Mouse (Mus musculus) CH12.LX (cell line): ENCODE measurements around the gene Plxdc2. TPM values are rescaled to one million over a fixed set of nuclear protein-coding genes. Genes with fewer than 3 reads are reported as not detected.

Source experiments
- DNase-seq: peaks from one replicate; pipeline ENCODE4 v3.0.0-alpha.2; 2013; ENCODE audit errors: extremely low read depth
- H3K27ac ChIP-seq: 2 replicates; pipeline ENCODE4 v1.5.1; 2012; ENCODE audit warnings: low read depth, mild to moderate bottlenecking, control low read depth, moderate library complexity; ENCODE audit not compliant: insufficient read depth
- H3K27me3 ChIP-seq: replicated peaks from 2 replicates; pipeline ENCODE3; 2012; ENCODE audit warnings: inconsistent platforms
- H3K36me3 ChIP-seq, 2 experiments: replicated peaks in 1 of 2; 2 replicates each; pipeline versions ENCODE3 to v1.6.1; 2012; ENCODE audit warnings: inconsistent platforms in 1 of 2, low read length in 1 of 2, mild to moderate bottlenecking in 1 of 2, mixed read lengths in 1 of 2, moderate library complexity in 1 of 2; ENCODE audit not compliant: control insufficient read depth in 1 of 2, insufficient read depth in 1 of 2
- H3K4me1 ChIP-seq, 2 experiments: 2 replicates each; pipeline ENCODE4 v1.6.1; 2012; ENCODE audit warnings: inconsistent platforms in 1 of 2, moderate library complexity in 1 of 2; ENCODE audit not compliant: insufficient read depth in 2 of 2, control insufficient read depth in 1 of 2
- H3K4me2 ChIP-seq: 2 replicates; pipeline ENCODE4 v1.6.1; 2012; ENCODE audit warnings: low read depth, mild to moderate bottlenecking, control low read depth; ENCODE audit not compliant: poor library complexity, insufficient read depth, severe bottlenecking
- H3K4me3 ChIP-seq, 3 experiments: fragments of 150-350 bp in 1 of 3; sonication (generic) in 1 of 3; replicated peaks in 1 of 3; 2 replicates each; pipeline versions ENCODE3 to v1.5.1; 2011 to 2012; ENCODE audit warnings: low read depth in 2 of 3, low read length in 2 of 3, mild to moderate bottlenecking in 2 of 3, moderate library complexity in 2 of 3, control low read depth in 1 of 3, improper control_type of control experiment in 1 of 3, inconsistent platforms in 1 of 3, mixed read lengths in 1 of 3; ENCODE audit not compliant: poor library complexity in 1 of 3
- H3K79me2 ChIP-seq: replicated peaks from 2 replicates; pipeline ENCODE4 v1.6.1; 2012; ENCODE audit warnings: mild to moderate bottlenecking, moderate library complexity; ENCODE audit not compliant: control insufficient read depth, poor library complexity, insufficient read depth, severe bottlenecking; ENCODE audit errors: extremely low read depth
- H3K9ac ChIP-seq: 2 replicates; pipeline ENCODE4 v1.6.1; 2012; ENCODE audit warnings: low read depth, mild to moderate bottlenecking, control low read depth, moderate library complexity; ENCODE audit not compliant: insufficient read depth
- H3K9me3 ChIP-seq: replicated peaks from 2 replicates; pipeline ENCODE3; 2012; ENCODE audit warnings: low read length, inconsistent platforms, mixed read lengths
- BHLHE40 ChIP-seq: IDR thresholded peaks from 2 replicates; pipeline ENCODE4 v1.6.1; 2011; ENCODE audit warnings: mild to moderate bottlenecking, low read depth, low read length, improper control_type of control experiment
- CHD1 ChIP-seq: IDR thresholded peaks from 2 replicates; pipeline ENCODE4 v1.6.1; 2012; ENCODE audit warnings: low read depth, low read length, improper control_type of control experiment, inconsistent platforms
- ELF1 ChIP-seq: IDR thresholded peaks from 2 replicates; pipeline ENCODE4 v1.6.1; 2014; ENCODE audit warnings: low read depth, mild to moderate bottlenecking, inconsistent platforms, low read length, improper control_type of control experiment
- EP300 ChIP-seq: IDR thresholded peaks from 2 replicates; pipeline ENCODE4 v1.6.1; 2011; ENCODE audit warnings: low read length, improper control_type of control experiment
- ETS1 ChIP-seq: conservative IDR thresholded peaks from 2 replicates; pipeline ENCODE4 v1.6.1; 2012; ENCODE audit warnings: low read depth, mild to moderate bottlenecking, inconsistent platforms, low read length, improper control_type of control experiment, moderate library complexity
- GABPA ChIP-seq: IDR thresholded peaks from 2 replicates; pipeline ENCODE4 v1.6.1; 2012; ENCODE audit warnings: low read depth, low read length, improper control_type of control experiment, inconsistent platforms; ENCODE audit not compliant: insufficient replicate concordance
- IRF4 ChIP-seq: IDR thresholded peaks from 2 replicates; pipeline ENCODE4 v1.6.1; 2014; ENCODE audit warnings: low read depth, mild to moderate bottlenecking, inconsistent platforms, low read length, improper control_type of control experiment
- JUN ChIP-seq: IDR thresholded peaks from 2 replicates; pipeline ENCODE4 v1.6.1; 2011; ENCODE audit warnings: low read depth, mild to moderate bottlenecking, low read length, improper control_type of control experiment, moderate library complexity; ENCODE audit not compliant: insufficient read depth
- JUND ChIP-seq: conservative IDR thresholded peaks from 2 replicates; pipeline ENCODE4 v1.6.1; 2011; ENCODE audit warnings: low read depth, low read length, improper control_type of control experiment
- KAT2A ChIP-seq: IDR thresholded peaks from 2 replicates; pipeline ENCODE4 v1.6.1; 2012; ENCODE audit warnings: low read length, improper control_type of control experiment, inconsistent platforms; ENCODE audit not compliant: insufficient replicate concordance
- MAX ChIP-seq: IDR thresholded peaks from 2 replicates; pipeline ENCODE4 v1.6.1; 2011; ENCODE audit warnings: low read length, improper control_type of control experiment
- MAZ ChIP-seq: IDR thresholded peaks from 2 replicates; pipeline ENCODE4 v1.6.1; 2012; ENCODE audit warnings: low read depth, mild to moderate bottlenecking, inconsistent platforms, low read length, improper control_type of control experiment, moderate library complexity
- MEF2A ChIP-seq: IDR thresholded peaks from 2 replicates; pipeline ENCODE4 v1.6.1; 2014; ENCODE audit warnings: low read depth, mild to moderate bottlenecking, inconsistent platforms, low read length, improper control_type of control experiment, borderline replicate concordance
- NELFE ChIP-seq: IDR thresholded peaks from 2 replicates; pipeline ENCODE4 v1.6.1; 2011; ENCODE audit warnings: low read depth, low read length, improper control_type of control experiment
- PAX5 ChIP-seq: IDR thresholded peaks from 2 replicates; pipeline ENCODE4 v1.6.1; 2012; ENCODE audit warnings: low read length, inconsistent platforms, mixed read lengths
- POLR2A ChIP-seq: IDR thresholded peaks from 2 replicates; pipeline ENCODE4 v1.6.1; 2011; ENCODE audit warnings: low read depth, mild to moderate bottlenecking, improper control_type of control experiment, low read length
- POLR2AphosphoS2 ChIP-seq: IDR thresholded peaks from 2 replicates; pipeline ENCODE4 v1.6.1; 2011; ENCODE audit warnings: low read depth, low read length, improper control_type of control experiment
- TCF12 ChIP-seq: IDR thresholded peaks from 2 replicates; pipeline ENCODE4 v1.6.1; 2014; ENCODE audit warnings: low read depth, mild to moderate bottlenecking, inconsistent platforms, low read length, improper control_type of control experiment
- UBTF ChIP-seq: IDR thresholded peaks from 2 replicates; pipeline ENCODE4 v1.6.1; 2012; ENCODE audit warnings: low read depth, mild to moderate bottlenecking, inconsistent platforms, low read length, improper control_type of control experiment, moderate library complexity
- ZC3H11A ChIP-seq: IDR thresholded peaks from 2 replicates; pipeline ENCODE4 v1.6.1; 2012; ENCODE audit warnings: low read depth, mild to moderate bottlenecking, inconsistent platforms, low read length, improper control_type of control experiment
- ZMIZ1 ChIP-seq: IDR thresholded peaks from 2 replicates; pipeline ENCODE4 v1.6.1; 2012; ENCODE audit warnings: low read depth, mild to moderate bottlenecking, inconsistent platforms, low read length, improper control_type of control experiment
- ZNF384 ChIP-seq: IDR thresholded peaks from 2 replicates; pipeline ENCODE4 v1.6.1; 2012; ENCODE audit warnings: low read depth, low read length, improper control_type of control experiment, inconsistent platforms
- dilution Hi-C: fragments of 300-500 bp; cut with MboI; formaldehyde crosslinking; loops from 2 replicates; pipeline ENCODE4 v1.14.3; 2020; ENCODE audit warnings: low sequenced_read_pairs; ENCODE audit not compliant: extremely low pct_unique_long_range_greater_than_20kb, extremely low pct_ligation_motif_present
- in situ Hi-C: fragments of 300-500 bp; cut with MboI; formaldehyde crosslinking; loops from 3 replicates; pipeline ENCODE4 v1.14.3; 2019; ENCODE audit warnings: low sequenced_read_pairs, low pct_ligation_motif_present, low pct_unique_long_range_greater_than_20kb, mixed read lengths
- polyA plus RNA-seq: library from polyadenylated mRNA; unstranded; fragments of >175 nt; gene quantifications from 2 replicates; pipeline ENCODE4 v1.2.1, GENCODE M21; 2012; ENCODE audit warnings: low read depth; ENCODE audit not compliant: insufficient read length
- total RNA-seq, 2 experiments: library from RNA; depleted of rRNA; stranded (reverse); fragments of 300-350 nt in 1 of 2; fragments of >200 nt in 1 of 2; gene quantifications; 2 replicates each; pipeline ENCODE4 v1.2.3; 2012 to 2014

Plxdc2 gene
- total and polyA plus RNA-seq, 3 experiments = not detected

DNA sequence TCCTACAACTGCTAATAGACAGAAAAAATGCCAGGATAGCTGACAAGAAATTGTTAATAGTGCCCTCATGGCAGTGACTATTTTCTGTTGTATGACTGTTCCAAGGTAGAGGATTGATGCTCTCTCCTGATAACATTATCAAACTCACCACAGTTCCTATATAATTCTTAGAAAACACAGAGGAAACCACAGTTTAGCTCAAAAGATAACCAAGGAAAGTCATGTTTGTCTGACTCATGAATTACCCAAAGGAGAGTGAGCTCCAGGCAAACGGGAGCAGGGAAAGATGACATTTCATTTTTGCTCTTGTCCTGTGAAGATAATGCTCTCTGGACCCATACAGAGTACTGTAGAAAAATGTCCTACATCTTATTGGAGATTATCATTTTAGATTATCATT, 8.6 kb downstream of the Plxdc2 start:
- TF ChIP-seq PAX5 (no peak), TCF12 (no peak), ZMIZ1 (no peak), ZNF384 (no peak), KAT2A (no peak), IRF4 (no peak), POLR2A (no peak), MAZ (no peak), UBTF (no peak), ZC3H11A (no peak), NELFE (no peak), MAX (no peak), BHLHE40 (no peak), MEF2A (no peak), ELF1 (no peak), ETS1 (no peak), POLR2AphosphoS2 (no peak), EP300 (no peak), CHD1 (no peak), JUN (no peak)
- Histone ChIP-seq H3K9me3 (no peaks in the 10 kb centered on the region), H3K4me2 (no peak overlapping the region), H3K36me3 (no peaks in the 10 kb centered on the region), H3K27ac (no peak overlapping the region), H3K4me1 (peaks cover 0 to 8% of the 10 kb centered on the region in 2 experiments; a peak in 2 of 4 replicates), H3K79me2 (no peaks in the 10 kb centered on the region), H3K4me3 (no peak overlapping the region), H3K27me3 (no peaks in the 10 kb centered on the region), H3K9ac (no peak overlapping the region)
- no peak for DNase-seq
- in situ Hi-C loops = no loop called here
- dilution Hi-C loops = no loop called here

DNA sequence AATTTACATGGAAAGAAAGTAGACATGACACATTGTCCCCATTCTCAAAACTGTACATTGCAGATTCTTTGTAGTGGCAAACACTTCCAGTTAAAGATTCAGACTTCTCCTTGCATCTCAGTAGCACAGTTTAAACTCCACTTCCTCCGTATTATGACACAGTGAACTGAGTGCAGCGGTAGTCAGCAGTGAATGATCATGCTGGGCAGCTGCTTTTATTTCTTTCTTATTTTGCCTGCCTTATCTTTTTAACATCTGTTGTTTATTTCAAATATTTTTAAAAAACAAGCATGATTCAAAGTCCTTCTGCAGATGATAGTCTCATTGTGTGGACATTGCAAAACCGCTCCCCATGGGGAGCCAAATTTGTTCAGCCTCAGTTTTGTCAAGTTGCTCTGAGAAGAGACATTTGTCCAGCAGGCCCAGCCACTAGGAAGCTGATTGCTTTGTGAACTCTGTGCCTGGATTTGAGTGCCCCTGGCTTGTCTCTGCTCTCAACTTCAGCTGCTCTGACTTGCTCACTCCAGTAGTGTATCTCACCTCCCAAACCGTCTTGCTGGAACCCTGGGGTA, 9.8 kb downstream of the Plxdc2 start:
- dilution Hi-C loops (no loop called here), in situ Hi-C loops (no loop called here)
- DNase-seq = no peak
- Histone ChIP-seq H3K9ac (no peak overlapping the region), H3K36me3 (no peaks in the 10 kb centered on the region), H3K4me3 (no peak overlapping the region), H3K79me2 (no peaks in the 10 kb centered on the region), H3K27ac (no peak overlapping the region), H3K4me2 (no peak overlapping the region), H3K9me3 (no peaks in the 10 kb centered on the region), H3K27me3 (no peaks in the 10 kb centered on the region), H3K4me1 (peaks cover 0 to 8% of the 10 kb centered on the region in 2 experiments; a peak in 2 of 4 replicates)
- TF ChIP-seq NELFE (no peak), JUND (no peak), ZNF384 (no peak), GABPA (no peak)
